Mouse (Mus musculus) WW6 (cell line): ENCODE results near the gene Thap4.
"Not testable (repeated sequence)": the region's sequence is repeated elsewhere in the genome, so short reads cannot be mapped to it uniquely, and the experiment has no call there.

ENCODE experiments used
- DNase-seq: peaks from one replicate; pipeline ENCODE4 v3.0.0-alpha.2; 2013; ENCODE audit warnings: low read depth, low spot score

Thap4 gene

GRCm38 (mm10) chr1:93754573-93755290 lies at the start of gene Thap4:
Thap4 (minus strand) TSS chr1:93754864.
- DNase-seq: no peak

- DNase-seq: peak; percentile 92
Observed at GRCm38 (mm10) chr1:93803556-93804507, 49.2 kb upstream of the Thap4 start, which contains the start of gene Ing5. Ing5 (plus strand) TSS chr1:93803965.

DNA sequence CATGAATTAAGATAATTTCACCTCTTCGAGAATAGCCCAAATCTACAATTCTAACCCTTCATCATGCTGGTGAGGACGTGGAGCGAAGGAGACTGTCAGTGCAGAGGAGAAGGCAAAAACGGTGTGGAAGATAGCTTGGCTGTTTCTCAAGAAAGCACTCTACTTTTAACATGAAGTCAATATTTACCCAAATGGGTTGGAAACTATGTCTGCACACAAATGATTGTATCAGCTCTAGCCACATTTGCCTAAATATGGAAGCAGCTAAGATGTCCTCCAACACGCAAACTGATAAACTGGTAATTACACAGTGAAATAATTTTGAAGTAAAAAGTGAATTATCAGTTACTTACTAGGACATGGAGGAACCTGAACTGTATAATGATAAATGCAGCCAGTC lies 48.1 kb upstream of the Thap4 start:
- DNase-seq: no peak

GRCm38 (mm10) chr1:93801741-93802238 lies 47.1 kb upstream of the Thap4 start, which contains the start of gene Dtymk:
Dtymk (minus strand) TSS chr1:93801934.
- DNase-seq: peak; percentile 82

DNA sequence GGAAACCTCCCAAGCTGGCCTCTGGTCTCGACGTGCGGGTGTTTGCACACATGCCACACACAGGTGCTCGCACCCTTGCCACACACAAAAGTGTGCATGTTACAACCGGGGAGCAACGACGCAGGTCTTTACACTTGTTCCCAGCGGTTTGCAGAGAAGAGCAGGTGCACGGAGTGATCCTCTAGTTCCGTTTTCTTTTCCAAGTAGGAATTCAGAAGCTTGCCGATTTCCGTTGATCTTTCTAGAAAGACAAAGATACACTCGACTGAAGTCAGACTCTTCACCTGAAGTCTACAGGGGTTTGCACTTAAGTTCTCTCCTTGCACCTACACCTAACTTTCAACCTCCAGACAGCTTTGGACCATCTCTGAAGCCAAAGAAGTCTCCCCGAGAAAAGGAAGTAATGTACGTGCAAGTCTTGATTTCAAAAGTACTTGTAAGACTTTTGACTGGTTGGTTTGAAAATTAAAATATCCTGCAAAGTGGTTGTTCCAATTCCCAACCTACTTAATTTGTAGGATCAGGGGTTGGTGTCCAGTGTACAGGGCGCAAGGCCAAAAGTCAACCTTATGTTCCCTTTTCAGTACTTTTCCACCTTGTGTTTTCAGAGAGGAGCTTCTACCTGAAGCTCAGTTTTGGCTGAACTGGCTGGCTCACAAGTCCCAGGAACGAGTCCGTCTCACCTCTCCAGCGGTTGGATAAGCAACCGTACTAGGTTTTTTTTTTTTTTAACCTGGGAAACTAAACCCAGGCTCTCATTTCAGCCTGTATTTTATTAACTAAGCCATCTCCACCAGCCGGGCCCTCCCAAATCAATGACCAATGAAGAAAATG lies 46.2 kb upstream of the Thap4 start:
- no peak for DNase-seq

DNA sequence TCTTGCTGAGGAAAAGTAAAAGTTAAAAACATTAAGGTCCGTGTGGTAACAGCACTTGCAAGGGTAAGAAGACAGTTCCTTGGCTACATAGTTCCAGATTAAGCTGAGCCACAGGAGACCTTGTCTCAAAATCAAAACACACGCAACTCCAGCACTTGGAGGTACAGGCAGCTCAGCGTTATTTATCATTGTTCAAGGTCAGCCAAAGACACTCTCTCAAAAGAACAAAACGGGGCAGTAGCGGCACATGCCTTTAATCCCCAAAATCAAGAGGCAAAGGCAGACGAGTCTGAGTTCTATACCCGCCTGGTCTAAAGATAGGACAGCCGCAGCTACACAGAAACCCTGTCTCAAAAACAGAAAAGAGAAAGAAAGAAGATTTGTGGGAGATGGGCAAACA lies 41.2 kb upstream of the Thap4 start:
- DNase-seq: no peak

GRCm38 (mm10) chr1:93794526-93794925 lies 39.9 kb upstream of the Thap4 start:
- DNase-seq: no peak

GRCm38 (mm10) chr1:93786912-93787311 lies 32.2 kb upstream of the Thap4 start:
- no peak for DNase-seq

GRCm38 (mm10) chr1:93776686-93777085 lies 22.0 kb upstream of the Thap4 start:
- no peak for DNase-seq

GRCm38 (mm10) chr1:93769901-93770300 lies 15.2 kb upstream of the Thap4 start:
- DNase-seq: no peak

DNA sequence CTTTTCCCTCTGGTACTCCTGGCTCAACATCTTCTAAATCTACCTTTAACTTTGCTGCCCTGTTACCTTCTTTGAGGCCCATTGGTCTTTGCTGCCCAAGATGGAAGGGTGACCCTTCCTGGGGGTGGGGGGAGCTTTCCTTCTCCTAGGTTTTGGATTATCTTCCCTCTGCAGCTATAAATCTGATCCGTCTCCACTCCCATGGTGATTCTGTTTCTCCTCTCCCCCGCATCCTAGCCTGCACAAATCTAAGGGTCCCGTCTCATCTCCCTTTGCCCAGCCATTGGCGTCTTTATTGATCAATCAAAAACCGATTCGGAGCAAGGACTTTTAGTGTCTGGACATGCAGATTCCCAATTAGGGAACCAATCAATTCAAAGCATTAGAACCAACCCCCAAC lies 12.9 kb upstream of the Thap4 start:
- no peak for DNase-seq

- DNase-seq: no peak
Observed at GRCm38 (mm10) chr1:93764871-93765591, 10.4 kb upstream of the Thap4 start.

DNA sequence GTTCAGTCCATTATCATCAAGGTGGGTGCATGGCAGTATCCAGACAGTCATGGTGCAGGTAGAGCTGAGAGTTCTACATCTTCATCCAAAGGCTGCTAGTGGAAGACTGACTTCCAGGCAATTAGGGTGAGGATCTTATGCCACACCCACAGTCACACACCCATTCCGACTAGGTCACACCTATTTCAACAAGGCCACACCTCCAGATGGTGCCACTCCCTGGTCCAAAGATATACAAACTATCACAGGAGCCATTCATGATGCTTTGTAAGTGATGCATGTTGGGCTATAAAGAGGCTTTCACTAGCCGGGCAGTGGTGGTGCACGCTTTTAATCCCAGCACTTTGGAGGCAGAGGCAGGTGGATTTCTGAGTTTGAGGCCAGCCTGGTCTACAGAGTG lies 8.9 kb upstream of the Thap4 start:
- not testable (repeated sequence) for DNase-seq

DNA sequence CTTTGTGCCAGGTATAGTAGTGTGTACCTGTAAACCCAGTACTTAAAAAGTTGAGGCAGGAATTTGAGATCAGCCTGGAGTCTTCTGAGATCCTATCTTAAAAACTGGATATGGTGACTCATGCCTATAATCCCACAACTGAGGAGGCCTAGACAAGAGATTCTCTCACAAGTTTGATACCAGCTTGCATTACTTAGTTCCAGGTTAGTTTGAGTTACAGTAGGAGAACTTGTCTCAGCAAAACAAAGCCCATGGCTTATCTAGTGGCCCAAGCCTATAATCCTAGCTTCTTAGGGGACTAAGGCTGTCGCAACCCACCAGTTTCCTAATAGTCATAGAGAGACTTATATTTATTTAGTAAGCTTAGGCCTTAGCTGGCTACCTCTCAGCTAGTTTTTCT lies 5.4 kb upstream of the Thap4 start:
- DNase-seq: no peak

DNA sequence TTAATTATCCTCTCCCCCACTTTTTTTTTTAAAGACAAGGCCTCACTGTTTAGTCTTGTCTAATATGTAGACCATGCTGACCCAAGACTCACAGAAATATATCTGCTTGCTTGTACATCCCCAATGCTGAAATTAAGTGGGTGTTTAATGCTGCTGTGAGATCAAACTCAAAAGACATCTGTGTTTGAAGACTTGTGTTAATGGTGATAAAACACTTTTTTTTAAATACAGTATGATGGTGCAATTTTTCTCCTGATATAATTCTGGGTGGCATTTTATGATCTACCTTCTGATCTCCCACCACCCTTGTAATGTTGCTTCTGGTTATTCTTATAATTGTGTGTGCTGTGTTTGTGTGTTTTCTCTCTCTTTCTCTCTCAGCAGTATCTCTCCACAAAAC lies 1.5 kb upstream of the Thap4 start:
- no peak for DNase-seq

GRCm38 (mm10) chr1:93755618-93756017 lies 954 bp upstream of the Thap4 start:
- no peak for DNase-seq

- no peak for DNase-seq
Observed at GRCm38 (mm10) chr1:93755291-93755610, 587 bp upstream of the Thap4 start.

- DNase-seq: no peak
Observed at GRCm38 (mm10) chr1:93753911-93754572, 622 bp downstream of the Thap4 start.

DNA sequence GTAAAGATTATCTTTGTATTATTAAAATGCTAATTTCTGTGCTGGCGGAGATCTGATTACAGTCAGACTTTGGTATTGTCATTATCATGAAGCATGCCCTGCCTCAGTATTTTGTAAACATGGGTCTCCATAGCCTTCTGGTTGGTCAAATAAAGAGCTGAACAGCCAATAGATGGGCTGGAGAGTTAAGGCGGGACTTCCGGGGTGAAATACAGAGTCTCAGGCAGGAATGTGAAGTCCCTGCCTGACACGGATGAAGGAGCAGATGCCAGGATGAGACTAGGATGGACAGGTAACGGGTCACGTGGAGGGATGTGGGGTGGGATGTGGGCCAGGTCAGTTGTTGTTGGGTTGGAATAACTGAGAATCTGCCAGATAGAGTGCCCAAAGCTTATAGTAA lies 3.4 kb downstream of the Thap4 start, which contains the start of gene Atg4b:
Gene Atg4b (plus strand): TSS at position 211 of the 400 bp plus-strand sequence.
- no peak for DNase-seq

DNA sequence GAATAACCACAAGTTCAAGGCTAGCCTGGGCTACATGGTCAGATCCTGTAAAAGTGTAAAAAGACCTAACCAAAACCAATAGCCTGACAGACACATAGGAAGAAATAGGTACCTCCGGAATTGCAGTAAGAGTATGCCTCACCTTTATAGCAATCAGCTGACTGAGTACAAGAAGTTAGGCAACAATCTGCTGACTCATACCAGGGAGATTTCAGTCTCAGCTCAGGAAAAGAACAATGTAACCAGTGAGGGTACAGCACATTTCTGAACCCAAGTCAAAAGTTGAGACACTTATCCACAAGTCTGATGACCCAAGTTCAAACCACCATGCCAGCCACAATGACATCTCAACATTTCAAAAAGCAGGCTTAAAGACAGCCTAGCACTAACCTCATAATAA lies 6.1 kb downstream of the Thap4 start:
- no peak for DNase-seq
